Mouse (Mus musculus) intestine, embryonic 15.5 days (tissue): Measurements from ENCODE around the gene Gabpb2. TPM values are rescaled to one million over a fixed set of nuclear protein-coding genes. Genes with fewer than 3 reads are reported as not detected.

Source experiments
- ATAC-seq: fragments of 200-750 bp; cut with Nextera tagmentation; 2 replicates; pipeline ENCODE4 v1.8.0; 2017; ENCODE audit warnings: moderate TSS enrichment, moderate library complexity
- H3K27ac ChIP-seq: fragments of 300-500 bp; sonication (generic); 2 replicates; pipeline ENCODE4 v1.5.1; 2015; ENCODE audit warnings: mild to moderate bottlenecking, inconsistent platforms
- H3K27me3 ChIP-seq: fragments of 300-500 bp; sonication (generic); replicated peaks from 2 replicates; pipeline ENCODE4 v1.6.1; 2015; ENCODE audit warnings: inconsistent platforms
- H3K36me3 ChIP-seq: fragments of 300-500 bp; sonication (generic); 2 replicates; pipeline ENCODE4 v1.6.1; 2015; ENCODE audit warnings: inconsistent platforms
- H3K4me1 ChIP-seq: fragments of 300-500 bp; sonication (generic); replicated peaks from 2 replicates; pipeline ENCODE4 v1.6.1; 2015; ENCODE audit warnings: inconsistent platforms
- H3K4me2 ChIP-seq: fragments of 300-500 bp; sonication (generic); replicated peaks from 2 replicates; pipeline ENCODE4 v1.6.1; 2015; ENCODE audit warnings: mild to moderate bottlenecking, inconsistent platforms
- H3K4me3 ChIP-seq: fragments of 300-500 bp; sonication (generic); replicated peaks from 2 replicates; pipeline ENCODE4 v1.5.1; 2015; ENCODE audit warnings: inconsistent platforms
- H3K9ac ChIP-seq: fragments of 300-500 bp; sonication (generic); 2 replicates; pipeline ENCODE4 v1.6.1; 2015; ENCODE audit warnings: inconsistent platforms
- H3K9me3 ChIP-seq: fragments of 300-500 bp; sonication (generic); 2 replicates; pipeline ENCODE4 v1.6.1; 2016; ENCODE audit warnings: inconsistent platforms
- whole genome bisulfite sequencing: fragments of 180-500 bp; shearing (Covaris S2); methylation state at CpG from one replicate; pipeline ENCODE4 v1.1.7; 2015; 5-methylcytosine and 5-hydroxymethylcytosine counted together
- polyA plus RNA-seq: library from polyadenylated mRNA; unstranded; fragments of >200 nt; fragmentation: Nextera tagmentation; extraction: Ambion mirVana; gene quantifications from 2 replicates; pipeline ENCODE4 v1.2.1, GENCODE M21; 2015

The Gabpb2 gene
- polyA plus RNA-seq, 1 experiment from 2014 or later, result 8.0 TPM

DNA sequence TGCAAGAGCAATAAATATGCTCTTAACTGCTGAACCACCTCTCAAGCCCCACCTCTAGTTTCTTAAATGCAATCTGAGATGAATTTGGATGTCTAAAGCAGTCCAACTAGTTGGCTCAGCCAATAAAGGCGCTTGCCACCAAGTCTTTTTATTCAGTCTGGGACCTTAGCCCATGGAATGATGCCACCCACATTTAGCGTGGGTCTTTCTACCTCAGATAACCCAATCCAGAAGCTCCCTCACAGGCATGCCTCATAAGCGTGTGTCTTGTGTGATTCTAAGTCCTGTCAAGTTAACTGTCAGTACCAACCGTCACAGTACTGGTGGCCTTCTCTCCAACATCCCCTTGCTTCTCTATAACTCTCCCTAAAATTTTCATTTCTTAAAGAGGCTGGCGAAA is 38.8 kb downstream of the Gabpb2 start:
- Histone ChIP-seq H3K9me3 (no peaks in the 10 kb centered on the region), H3K27me3 (0 out of 2 replicates have a peak, but pooled peaks cover 3% of the 10 kb centered on the region), H3K4me3 (no peak overlapping the region), H3K36me3 (0 out of 2 replicates have a peak, but pooled peaks cover 2% of the 10 kb centered on the region), H3K4me2 (no peak overlapping the region), H3K27ac (no peak overlapping the region), H3K9ac (no peak overlapping the region), H3K4me1 (0 out of 2 replicates have a peak, but pooled peaks cover under 1% of the 10 kb centered on the region)
- 87% methylated on average over 5 of the region's 5 CpGs for WGBS
- no peak for ATAC-seq

DNA sequence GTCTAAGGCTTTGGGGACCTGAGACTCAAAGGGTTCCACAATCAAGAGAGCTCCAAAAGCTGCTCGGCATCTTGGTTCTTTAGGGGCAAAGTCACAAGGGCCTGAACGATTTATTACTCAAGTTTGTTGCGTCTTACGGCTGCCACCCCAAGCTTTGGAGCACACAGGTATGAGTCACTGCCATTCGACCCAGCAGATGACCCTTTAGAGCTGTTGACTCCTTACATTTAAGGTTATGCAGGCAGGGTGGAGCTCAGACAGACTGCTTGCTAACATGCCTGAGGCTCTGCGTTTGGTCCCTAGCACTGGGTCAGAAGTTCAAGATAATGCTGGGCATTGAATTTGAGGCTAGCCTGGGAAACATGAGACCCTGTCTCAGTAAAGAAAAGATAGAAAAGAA is 40.1 kb downstream of the Gabpb2 start:
- H3K9me3 ChIP-seq, result no peaks in the 10 kb centered on the region
- H3K27me3 ChIP-seq, result peaks cover 8% of the 10 kb centered on the region
- ATAC-seq, result peak; percentile 77
- H3K4me1 ChIP-seq, result 0 out of 2 replicates have a peak, but pooled peaks cover 10% of the 10 kb centered on the region
- H3K36me3 ChIP-seq, result no peaks in the 10 kb centered on the region
- no peak overlapping the region for H3K9ac ChIP-seq
- no peak overlapping the region for H3K4me2 ChIP-seq
- 46% methylated on average over 6 of the region's 6 CpGs for WGBS
- 0 out of 2 replicates have a peak overlapping the region, but pooled peaks have one; percentile 32 for H3K27ac ChIP-seq
- H3K4me3 ChIP-seq, result no peak overlapping the region

DNA sequence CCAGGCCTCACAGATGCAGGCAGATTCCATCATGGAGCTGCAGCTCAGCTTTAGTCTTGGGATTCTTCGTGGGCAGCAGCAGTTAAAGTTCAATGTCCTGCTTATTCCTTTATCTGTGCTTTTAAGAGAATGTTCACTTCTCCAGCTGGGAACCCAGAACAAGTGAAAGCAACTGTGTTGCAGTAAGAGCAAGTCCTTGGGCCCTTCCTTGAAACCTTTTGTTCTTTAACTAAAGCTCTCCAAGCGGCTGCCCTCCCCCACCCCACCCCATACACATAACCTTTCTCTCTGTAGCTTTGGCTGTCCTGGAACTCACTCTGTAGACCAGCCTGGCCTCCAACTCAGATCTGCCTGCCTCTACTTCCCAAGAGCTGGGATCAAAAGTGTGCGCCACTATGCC is 41.2 kb downstream of the Gabpb2 start:
- H3K4me3 ChIP-seq, result no peak overlapping the region
- no peaks in the 10 kb centered on the region for H3K9me3 ChIP-seq
- no peak overlapping the region for H3K9ac ChIP-seq
- H3K36me3 ChIP-seq, result peaks cover 7% of the 10 kb centered on the region; the same call in 1 of the 2 replicates
- 0 out of 2 replicates have a peak, but pooled peaks cover 10% of the 10 kb centered on the region for H3K4me1 ChIP-seq
- peaks cover 19% of the 10 kb centered on the region for H3K27me3 ChIP-seq
- 68% methylated on average over 3 of the region's 3 CpGs for WGBS
- no peak overlapping the region for H3K27ac ChIP-seq
- ATAC-seq, result no peak
- H3K4me2 ChIP-seq, result no peak overlapping the region

DNA sequence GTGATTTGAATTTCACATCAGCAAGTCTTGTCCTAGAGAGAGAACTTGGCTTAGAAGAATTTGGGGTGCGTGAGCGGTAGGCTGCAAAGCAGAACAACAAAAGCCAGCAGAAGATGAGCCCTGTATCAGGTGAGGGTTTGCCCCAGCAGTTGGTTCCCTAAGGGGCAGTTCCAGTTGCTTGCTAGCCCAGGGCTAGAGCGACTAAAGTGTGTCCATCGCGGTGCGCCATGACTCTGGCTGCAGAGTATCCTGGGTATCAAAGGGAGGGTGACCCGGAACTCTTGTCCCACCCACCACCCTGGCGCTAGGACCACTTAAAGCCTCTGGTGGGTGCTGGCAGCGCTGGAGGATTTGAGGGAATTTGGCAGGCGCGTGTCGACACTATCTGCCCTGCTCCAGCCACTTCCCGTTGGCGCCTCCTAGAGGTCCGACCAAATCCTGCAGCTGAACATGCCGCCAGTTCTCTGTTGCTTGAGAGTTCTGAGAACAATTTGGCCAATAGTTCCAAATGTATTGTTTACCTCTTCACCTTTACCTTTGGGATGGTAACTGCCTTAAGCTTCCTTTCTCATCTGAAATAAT is 43.6 kb downstream of the Gabpb2 start:
- H3K4me1 ChIP-seq, result 0 out of 2 replicates have a peak, but pooled peaks cover 10% of the 10 kb centered on the region
- 13% methylated on average over 16 of the region's 16 CpGs for WGBS
- H3K27ac ChIP-seq, result no peak overlapping the region
- no peak overlapping the region for H3K9ac ChIP-seq
- peak overlapping the region; percentile 7; the same call in 1 of the 2 replicates for H3K4me3 ChIP-seq
- H3K4me2 ChIP-seq, result peak overlapping the region; percentile 66
- peak; percentile 44 for ATAC-seq
- peaks cover 23% of the 10 kb centered on the region for H3K27me3 ChIP-seq
- H3K36me3 ChIP-seq, result peaks cover 12% of the 10 kb centered on the region; the same call in 1 of the 2 replicates
- no peaks in the 10 kb centered on the region for H3K9me3 ChIP-seq

DNA sequence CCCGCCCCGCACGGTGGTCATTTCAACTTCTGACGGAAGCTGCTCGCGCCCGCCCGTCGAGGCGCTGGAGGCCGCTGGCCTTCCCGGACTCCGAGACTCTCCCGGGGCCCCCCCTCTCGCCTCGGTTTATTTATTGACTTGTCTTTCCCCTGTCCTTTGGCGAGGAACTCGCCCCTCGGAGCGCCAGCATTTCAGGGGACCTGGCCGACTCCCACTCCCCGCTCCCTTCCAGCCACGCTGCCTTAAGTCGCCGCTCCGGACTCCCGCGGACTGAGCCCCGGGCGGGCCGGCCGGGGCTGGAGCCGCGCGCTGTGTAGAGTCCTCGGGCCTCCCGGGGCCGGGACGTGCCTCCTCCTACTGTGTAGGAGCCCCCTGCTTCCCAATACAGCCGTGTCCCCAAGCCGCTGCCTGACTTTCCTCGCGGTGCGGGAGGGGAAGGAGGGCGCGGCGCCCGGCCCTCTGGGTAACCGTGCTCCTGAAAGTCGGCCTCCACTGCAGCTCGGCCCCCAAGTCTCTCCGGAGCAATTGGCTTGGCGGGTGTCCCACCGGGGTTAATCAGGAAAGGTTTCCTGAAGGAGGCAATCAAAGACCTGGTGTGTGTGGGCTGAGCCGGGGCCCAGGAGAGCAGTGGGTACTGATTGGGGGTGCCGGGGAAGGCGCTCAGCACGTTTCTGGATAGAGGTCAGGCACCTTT is 44.3 kb downstream of the Gabpb2 start:
- no peak overlapping the region for H3K27ac ChIP-seq
- H3K27me3 ChIP-seq, result peaks cover 23% of the 10 kb centered on the region
- 0 out of 2 replicates have a peak overlapping the region, but pooled peaks have one; percentile 9 for H3K9ac ChIP-seq
- H3K9me3 ChIP-seq, result no peaks in the 10 kb centered on the region
- H3K36me3 ChIP-seq, result peaks cover 12% of the 10 kb centered on the region; the same call in 1 of the 2 replicates
- peak overlapping the region; percentile 29 for H3K4me3 ChIP-seq
- 15% methylated on average over 58 of the region's 58 CpGs for WGBS
- ATAC-seq, result peak; percentile 40
- 0 out of 2 replicates have a peak, but pooled peaks cover 10% of the 10 kb centered on the region for H3K4me1 ChIP-seq
- H3K4me2 ChIP-seq, result peak overlapping the region; percentile 66

DNA sequence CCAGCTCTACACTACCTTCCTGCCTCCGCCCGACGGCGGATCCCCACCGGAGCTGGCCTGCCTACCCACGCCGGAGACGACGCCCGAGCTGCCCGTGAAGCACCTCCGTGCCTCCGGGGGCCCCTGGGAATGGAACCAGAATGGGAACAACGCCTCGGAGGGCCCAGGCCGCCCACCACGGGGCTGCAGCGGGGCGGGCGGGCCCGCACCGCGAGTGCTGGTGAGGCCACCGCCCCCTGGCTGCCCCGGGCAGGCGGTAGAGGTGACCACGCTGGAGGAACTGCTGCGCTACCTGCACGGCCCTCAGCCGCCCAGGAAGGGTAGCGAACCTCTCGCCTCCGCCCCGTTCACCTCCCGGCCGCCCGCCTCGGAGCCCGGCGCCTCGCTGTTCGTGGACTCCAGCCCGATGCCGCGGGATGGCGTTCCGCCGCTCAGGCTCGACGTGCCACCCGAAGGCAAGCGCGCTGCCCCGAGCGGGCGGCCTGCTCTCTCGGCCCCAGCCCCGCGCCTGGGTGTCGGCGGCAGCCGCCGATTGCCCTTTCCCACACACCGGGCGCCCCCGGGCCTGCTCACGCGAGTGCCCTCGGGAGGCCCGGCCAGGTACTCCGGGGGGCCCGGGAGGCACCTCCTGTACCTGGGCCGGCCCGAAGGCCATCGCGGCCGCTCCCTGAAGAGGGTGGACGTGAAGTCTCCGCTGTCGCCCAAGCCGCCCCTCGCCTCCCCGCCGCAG is 45.0 kb downstream of the Gabpb2 start:
- H3K4me1 ChIP-seq, result 0 out of 2 replicates have a peak, but pooled peaks cover 10% of the 10 kb centered on the region
- H3K9me3 ChIP-seq, result no peaks in the 10 kb centered on the region
- no peak overlapping the region for H3K27ac ChIP-seq
- 40% methylated on average over 84 of the region's 84 CpGs for WGBS
- H3K36me3 ChIP-seq, result peaks cover 12% of the 10 kb centered on the region; the same call in 1 of the 2 replicates
- ATAC-seq, result peak; percentile 38; the same call in 1 of the 2 replicates
- H3K27me3 ChIP-seq, result peaks cover 23% of the 10 kb centered on the region
- peak overlapping the region; percentile 29 for H3K4me3 ChIP-seq
- H3K9ac ChIP-seq, result no peak overlapping the region
- peak overlapping the region; percentile 66 for H3K4me2 ChIP-seq

DNA sequence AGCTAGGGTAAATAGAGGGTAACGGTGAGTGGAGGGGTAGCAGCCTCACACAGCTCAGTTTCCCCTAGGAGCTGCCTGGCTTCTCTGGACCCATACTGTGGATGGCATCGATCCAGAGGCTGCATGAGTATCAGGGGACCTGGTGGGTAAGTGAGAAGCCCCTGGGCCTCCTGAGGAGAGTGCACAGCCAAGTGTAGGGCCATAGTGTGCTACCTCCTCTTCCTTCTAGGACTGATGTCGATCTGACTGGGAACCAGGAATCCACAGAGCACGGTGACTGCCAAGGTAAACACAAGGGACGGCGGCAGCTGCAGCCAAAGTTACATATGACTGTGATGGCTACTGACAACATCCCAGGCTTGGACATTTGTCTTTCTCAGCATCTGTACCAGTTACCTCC is 46.6 kb downstream of the Gabpb2 start:
- Histone ChIP-seq H3K9ac (no peak overlapping the region), H3K4me1 (0 out of 2 replicates have a peak, but pooled peaks cover 10% of the 10 kb centered on the region), H3K27me3 (peaks cover 23% of the 10 kb centered on the region), H3K27ac (no peak overlapping the region), H3K9me3 (no peaks in the 10 kb centered on the region), H3K36me3 (peaks cover 12% of the 10 kb centered on the region; the same call in 1 of the 2 replicates), H3K4me2 (no peak overlapping the region), H3K4me3 (no peak overlapping the region)
- 70% methylated on average over 6 of the region's 6 CpGs for WGBS
- ATAC-seq, result no peak

DNA sequence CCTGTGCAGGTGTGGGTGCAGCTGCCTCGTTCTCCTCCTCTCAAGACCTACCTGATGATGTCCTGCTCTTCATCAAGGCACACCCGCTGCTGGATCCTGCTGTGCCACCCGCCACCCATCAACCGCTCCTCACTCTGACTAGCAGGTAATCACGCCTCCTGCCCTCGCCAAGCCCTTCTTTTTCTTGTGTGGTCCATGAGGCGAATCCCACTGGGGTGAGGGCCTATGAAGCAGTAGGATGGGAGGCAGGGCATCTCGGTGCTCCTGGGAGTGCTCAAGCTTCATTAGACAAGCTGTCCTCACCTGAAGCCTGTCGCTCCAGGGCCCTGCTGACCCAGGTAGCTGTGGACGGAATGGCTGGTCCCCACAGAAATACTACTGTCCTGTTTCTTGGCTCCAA is 47.7 kb downstream of the Gabpb2 start:
- Histone ChIP-seq H3K4me3 (no peak overlapping the region), H3K4me2 (no peak overlapping the region), H3K36me3 (peaks cover 12% of the 10 kb centered on the region; the same call in 1 of the 2 replicates), H3K27ac (no peak overlapping the region), H3K27me3 (peaks cover 23% of the 10 kb centered on the region), H3K4me1 (0 out of 2 replicates have a peak, but pooled peaks cover 10% of the 10 kb centered on the region), H3K9ac (no peak overlapping the region; the same call in 1 of the 2 replicates), H3K9me3 (no peaks in the 10 kb centered on the region)
- WGBS, result 87% methylated on average over 10 of the region's 10 CpGs
- no peak for ATAC-seq

DNA sequence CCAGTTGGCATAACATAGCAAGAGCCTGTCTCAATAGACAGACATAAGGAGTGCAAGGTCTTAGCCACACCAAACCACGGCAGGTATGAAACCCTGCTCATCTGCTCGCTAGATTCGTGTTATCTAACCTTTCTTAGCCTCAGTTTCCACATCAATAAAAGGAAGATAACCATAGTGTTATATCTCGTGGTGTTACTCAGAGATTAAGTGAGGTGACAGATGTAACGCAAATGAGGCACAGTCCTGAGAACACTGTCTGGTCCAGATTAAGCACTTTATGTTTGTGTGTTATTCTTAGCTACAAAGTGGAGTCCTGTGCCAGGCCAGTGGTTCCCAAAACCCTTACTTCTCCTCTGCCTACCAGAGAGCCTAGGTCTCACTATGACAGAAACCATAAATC is 52.9 kb downstream of the Gabpb2 start:
- H3K9ac ChIP-seq, result no peak overlapping the region
- H3K27ac ChIP-seq, result no peak overlapping the region
- H3K4me3 ChIP-seq, result no peak overlapping the region
- no peak for ATAC-seq
- H3K4me1 ChIP-seq, result peaks cover 32% of the 10 kb centered on the region
- peaks cover under 1% of the 10 kb centered on the region; the same call in 1 of the 2 replicates for H3K36me3 ChIP-seq
- H3K9me3 ChIP-seq, result no peaks in the 10 kb centered on the region
- H3K4me2 ChIP-seq, result no peak overlapping the region
- 74% methylated on average over 5 of the region's 5 CpGs for WGBS
- no peaks in the 10 kb centered on the region for H3K27me3 ChIP-seq

DNA sequence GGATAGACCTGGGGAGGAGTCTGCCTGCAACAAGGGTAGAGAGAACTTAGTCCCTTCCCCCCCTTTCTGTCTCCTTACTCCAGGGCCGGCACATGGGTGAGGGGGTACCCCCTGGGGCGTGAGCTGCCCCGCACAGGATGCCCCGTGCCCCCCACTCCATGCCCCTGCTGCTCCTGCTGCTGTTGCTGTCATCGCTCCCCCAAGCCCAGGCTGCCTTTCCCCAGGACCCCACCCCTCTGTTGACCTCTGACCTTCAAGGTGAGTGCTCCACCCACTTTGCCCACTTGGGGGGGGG is 53.5 kb downstream of the Gabpb2 start:
- no peak for ATAC-seq
- WGBS, result 91% methylated on average over 5 of the region's 5 CpGs
- Histone ChIP-seq H3K4me2 (no peak overlapping the region), H3K9ac (no peak overlapping the region), H3K36me3 (no peaks in the 10 kb centered on the region), H3K9me3 (no peaks in the 10 kb centered on the region), H3K4me1 (peaks cover 32% of the 10 kb centered on the region), H3K4me3 (no peak overlapping the region), H3K27ac (no peak overlapping the region), H3K27me3 (no peaks in the 10 kb centered on the region)

DNA sequence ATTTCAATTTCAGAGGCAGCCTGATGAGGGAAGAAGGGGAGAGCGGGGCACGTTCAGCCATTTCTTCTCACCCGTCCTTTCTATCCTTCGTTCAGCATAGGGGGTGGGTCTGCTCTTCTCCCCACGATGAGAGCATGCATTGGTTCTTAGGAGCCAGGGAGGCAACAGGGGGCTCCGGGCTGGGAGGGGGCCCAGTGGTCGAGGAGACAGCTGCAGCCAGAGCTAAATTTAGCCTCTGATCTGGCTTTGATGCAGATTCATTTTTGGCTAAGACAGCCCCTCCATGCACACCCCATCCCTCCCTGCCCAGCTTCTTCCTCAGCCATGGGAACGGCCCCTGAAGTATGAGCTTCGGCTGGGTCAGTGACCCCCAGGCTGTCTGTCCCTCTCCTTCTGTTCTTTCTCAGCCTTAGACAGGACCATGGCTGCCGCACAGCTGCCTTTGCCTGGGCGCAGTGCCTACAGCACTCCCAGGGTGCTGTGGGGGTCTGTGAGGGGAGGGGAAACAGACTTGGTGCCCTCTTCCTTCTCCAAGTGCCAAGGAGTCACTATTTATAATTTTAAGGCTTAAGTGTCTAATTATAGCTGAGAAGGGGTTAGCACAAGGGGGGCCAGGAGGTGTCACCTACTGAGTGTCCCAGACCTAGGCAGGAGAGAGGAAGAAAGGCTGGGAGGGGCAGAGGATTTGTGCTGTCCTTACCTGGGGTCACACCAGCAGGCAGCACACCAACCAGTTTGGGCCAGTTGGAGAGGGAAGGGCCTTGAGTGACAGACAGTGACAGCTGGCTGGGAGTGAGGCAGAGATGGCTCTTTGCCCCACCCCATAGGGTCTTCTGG is 54.1 kb downstream of the Gabpb2 start:
- Histone ChIP-seq H3K27ac (no peak overlapping the region), H3K9me3 (no peaks in the 10 kb centered on the region), H3K4me1 (peaks cover 32% of the 10 kb centered on the region), H3K9ac (no peak overlapping the region), H3K27me3 (no peaks in the 10 kb centered on the region), H3K4me2 (peak overlapping the region; percentile 93; the same call in 1 of the 2 replicates), H3K36me3 (no peaks in the 10 kb centered on the region), H3K4me3 (no peak overlapping the region)
- ATAC-seq, result no peak
- 46% methylated on average over 11 of the region's 11 CpGs for WGBS
